Mouse (Mus musculus): ENCODE measurements at regions not wholly inside any gene's neighbourhood (a gene's known extent, or its start where the extent isn't known, plus 50 kb on each side); places are given as distances from the start of the nearest gene placed in this dataset.

DNA sequence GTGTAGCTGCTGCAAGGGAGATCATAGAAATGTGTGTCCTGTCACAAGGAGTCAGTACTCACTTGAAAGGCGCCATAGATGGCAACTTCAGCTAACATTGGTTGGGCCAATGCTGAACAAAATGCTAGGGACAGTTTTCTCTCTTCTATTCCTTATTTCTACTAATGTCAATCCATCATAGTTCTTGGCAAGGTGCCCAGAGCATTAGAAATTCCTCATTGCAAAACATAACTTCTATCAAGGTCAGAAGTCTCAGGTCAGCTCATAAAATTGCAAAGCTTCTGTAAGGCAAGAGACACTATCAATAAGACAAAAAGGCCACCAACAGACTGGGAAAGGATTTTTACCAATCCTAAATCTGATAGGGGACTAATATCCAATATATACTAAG, 106.3 kb downstream of the D1Ertd622e start:
- DNase-seq (ENCODE audit: low read depth, low spot score): no peak
- no peaks in the 10 kb centered on the region for H3K27me3 ChIP-seq (ENCODE audit: control insufficient read depth, insufficient read depth, low read length, poor library complexity, severe bottlenecking)
- H3K36me3 ChIP-seq (ENCODE audit: control insufficient read depth, insufficient read depth, low read length, poor library complexity, severe bottlenecking): no peaks in the 10 kb centered on the region

GRCm38 (mm10) chr1:97554936-97555564, 106.8 kb downstream of the D1Ertd622e start:
- DNase-seq (ENCODE audit: low read depth, low spot score): no peak
- no peaks in the 10 kb centered on the region for H3K27me3 ChIP-seq (ENCODE audit: control insufficient read depth, insufficient read depth, low read length, poor library complexity, severe bottlenecking)
- H3K36me3 ChIP-seq (ENCODE audit: control insufficient read depth, insufficient read depth, low read length, poor library complexity, severe bottlenecking): no peaks in the 10 kb centered on the region

DNA sequence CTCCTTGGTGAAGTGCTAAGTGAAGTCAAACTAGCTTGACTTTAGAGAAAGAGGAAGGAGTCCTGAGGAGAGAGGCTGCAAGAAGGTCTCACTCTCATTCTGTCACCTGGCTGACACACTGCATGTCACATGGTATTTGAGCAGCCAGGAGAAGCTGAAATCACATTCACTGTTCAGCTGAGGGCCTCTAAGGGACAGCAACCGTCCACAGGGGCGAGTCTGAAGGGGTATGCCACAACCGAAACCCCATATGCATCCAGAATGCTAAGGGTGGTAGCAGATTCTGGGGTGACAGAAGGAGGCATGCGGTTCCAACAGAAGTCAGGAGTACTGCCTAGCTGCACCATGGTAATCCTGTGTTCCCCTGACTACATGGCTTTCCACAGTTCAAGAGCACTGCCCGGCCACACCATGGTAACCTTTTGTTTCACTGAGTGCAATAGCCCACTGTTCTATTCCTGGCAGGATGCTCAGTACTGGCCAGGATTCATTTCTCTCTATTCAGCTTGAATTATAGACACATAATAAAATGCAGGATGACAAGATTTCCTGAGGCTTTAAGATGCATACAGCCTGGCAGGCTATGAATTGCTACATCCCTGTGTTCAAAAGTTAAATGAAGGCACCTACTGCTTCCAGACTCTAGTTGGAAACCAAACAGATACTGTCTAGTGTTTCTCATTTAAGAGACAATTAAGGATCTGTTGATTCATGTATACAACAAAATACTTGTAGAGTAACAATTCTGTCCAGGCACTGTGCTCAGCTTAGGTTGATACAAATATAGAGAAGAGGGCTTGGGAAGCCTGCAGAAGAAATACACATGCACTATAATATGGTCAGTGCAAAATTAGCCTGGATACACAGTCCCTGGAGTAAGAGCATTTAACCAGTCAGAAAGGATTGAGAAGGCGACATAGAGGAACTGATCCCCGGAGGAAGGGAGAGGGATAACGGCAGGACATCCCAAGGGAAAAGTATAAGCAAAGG, 108.1 kb downstream of the D1Ertd622e start:
- Histone ChIP-seq H3K27me3 (ENCODE audit: control insufficient read depth, insufficient read depth, low read length, poor library complexity, severe bottlenecking) (no peaks in the 10 kb centered on the region), H3K36me3 (ENCODE audit: control insufficient read depth, insufficient read depth, low read length, poor library complexity, severe bottlenecking) (no peaks in the 10 kb centered on the region)
- peak; percentile 8 for DNase-seq (ENCODE audit: low read depth, low spot score)

DNA sequence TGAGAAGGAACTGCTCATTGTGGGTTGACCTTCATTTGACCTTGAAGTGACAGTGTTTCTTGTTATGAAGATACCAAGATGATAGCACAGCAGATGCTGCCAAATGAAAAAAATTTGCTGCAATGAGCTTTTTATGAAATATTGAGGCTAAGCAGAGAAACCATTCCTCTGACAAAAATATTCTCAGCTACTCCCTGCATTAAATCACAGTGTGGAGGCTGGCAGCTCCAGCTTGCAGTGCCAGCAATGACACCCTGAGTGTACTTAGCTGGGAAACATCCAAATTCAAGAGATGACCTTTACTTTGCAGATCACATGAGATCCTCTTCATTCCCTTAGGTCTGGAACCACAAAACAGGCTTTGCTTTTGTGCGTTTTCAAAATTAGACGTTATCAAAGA, 109.0 kb downstream of the D1Ertd622e start:
- DNase-seq (ENCODE audit: low read depth, low spot score): no peak
- no peaks in the 10 kb centered on the region for H3K27me3 ChIP-seq (ENCODE audit: control insufficient read depth, insufficient read depth, low read length, poor library complexity, severe bottlenecking)
- H3K36me3 ChIP-seq (ENCODE audit: control insufficient read depth, insufficient read depth, low read length, poor library complexity, severe bottlenecking): no peaks in the 10 kb centered on the region

DNA sequence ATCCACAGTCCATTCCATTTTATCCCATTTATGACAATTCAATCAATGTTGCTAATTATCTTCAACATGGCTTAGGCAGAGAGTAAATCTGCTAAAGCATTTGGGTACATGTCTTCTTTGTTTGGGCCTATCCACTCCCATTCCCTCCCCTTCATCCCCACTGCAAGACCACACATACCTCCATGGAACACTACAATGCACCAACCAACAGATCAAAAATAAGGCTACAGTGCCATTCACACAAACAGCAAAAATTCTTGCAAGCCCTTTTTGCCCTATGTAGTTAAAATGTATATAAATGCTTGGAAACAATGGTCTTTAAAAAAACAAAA, 120.7 kb downstream of the D1Ertd622e start:
- DNase-seq (ENCODE audit: low read depth, low spot score): no peak
- Histone ChIP-seq H3K27me3 (ENCODE audit: control insufficient read depth, insufficient read depth, low read length, poor library complexity, severe bottlenecking) (no peaks in the 10 kb centered on the region), H3K36me3 (ENCODE audit: control insufficient read depth, insufficient read depth, low read length, poor library complexity, severe bottlenecking) (no peaks in the 10 kb centered on the region)

GRCm38 (mm10) chr1:97540291-97541161, 121.3 kb downstream of the D1Ertd622e start:
- H3K27me3 ChIP-seq (ENCODE audit: control insufficient read depth, insufficient read depth, low read length, poor library complexity, severe bottlenecking): no peaks in the 10 kb centered on the region
- no peaks in the 10 kb centered on the region for H3K36me3 ChIP-seq (ENCODE audit: control insufficient read depth, insufficient read depth, low read length, poor library complexity, severe bottlenecking)
- DNase-seq (ENCODE audit: low read depth, low spot score): no peak

- Histone ChIP-seq H3K27me3 (ENCODE audit: control insufficient read depth, insufficient read depth, low read length, poor library complexity, severe bottlenecking) (no peaks in the 10 kb centered on the region), H3K36me3 (ENCODE audit: control insufficient read depth, insufficient read depth, low read length, poor library complexity, severe bottlenecking) (no peaks in the 10 kb centered on the region)
- DNase-seq (ENCODE audit: low read depth, low spot score): peak; percentile 22
Observed at GRCm38 (mm10) chr1:97496915-97497314, 165.0 kb downstream of the D1Ertd622e start.

GRCm38 (mm10) chr1:97479921-97480320, 182.0 kb downstream of the D1Ertd622e start:
- DNase-seq (ENCODE audit: low read depth, low spot score): no peak
- no peaks in the 10 kb centered on the region for H3K27me3 ChIP-seq (ENCODE audit: control insufficient read depth, insufficient read depth, low read length, poor library complexity, severe bottlenecking)
- no peaks in the 10 kb centered on the region for H3K36me3 ChIP-seq (ENCODE audit: control insufficient read depth, insufficient read depth, low read length, poor library complexity, severe bottlenecking)
